Mouse (Mus musculus): ENCODE measurements around the gene Ssr3. TPM values are rescaled to one million over a fixed set of nuclear protein-coding genes. Genes with fewer than 3 reads are reported as not detected.

The Ssr3 gene
- total RNA-seq, 2 experiments from 2014 or later = 119 to 122 TPM

DNA sequence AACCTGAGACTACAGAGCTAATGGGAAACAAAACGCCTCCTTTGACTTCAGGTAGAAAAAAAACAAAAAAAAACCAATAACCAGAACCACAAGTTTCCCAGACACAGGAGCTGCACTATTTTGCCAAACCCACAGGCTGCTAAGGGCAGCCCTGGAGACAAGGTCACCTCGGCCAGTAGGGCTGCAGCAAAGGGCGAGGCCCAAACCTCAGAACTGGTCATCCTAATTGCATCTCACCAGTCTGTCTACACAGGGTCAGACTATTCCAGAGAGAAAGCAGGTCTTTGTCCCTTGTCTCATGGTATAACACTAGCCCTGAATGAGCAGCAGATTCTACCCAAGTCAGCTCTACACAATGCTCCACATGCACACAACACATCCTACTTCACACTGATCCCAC is 17.7 kb downstream of the Ssr3 start:
- no peak for DNase-seq

DNA sequence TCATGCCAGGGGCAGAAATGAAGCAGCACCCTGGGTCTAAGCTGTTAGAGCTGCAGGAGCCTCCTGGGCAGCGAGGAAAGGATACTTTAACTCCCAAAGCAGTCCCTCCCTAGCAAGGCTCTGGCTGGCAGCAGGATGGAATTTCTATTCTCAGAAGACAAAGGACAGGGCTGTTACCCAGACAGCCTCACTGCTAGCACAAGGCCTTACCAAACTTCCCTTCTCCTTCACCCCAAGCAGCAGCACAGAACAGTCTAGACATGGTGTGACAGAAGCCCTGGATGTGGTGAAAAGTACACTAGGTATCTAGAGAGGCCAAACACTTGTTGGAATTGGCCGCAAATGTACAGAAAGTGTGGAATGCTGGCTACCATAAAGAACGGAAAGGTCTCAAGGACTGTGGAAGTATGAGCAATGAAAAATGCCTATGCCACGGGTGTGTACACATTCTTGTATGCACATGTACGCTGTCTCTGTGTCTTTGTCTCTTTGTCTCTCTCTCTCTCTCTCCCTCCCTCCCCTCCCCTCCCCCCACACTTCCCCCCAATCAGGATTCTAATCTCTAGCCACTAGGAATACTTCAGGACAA is 18.7 kb downstream of the Ssr3 start:
- no peak for DNase-seq

GRCm38 (mm10) chr3:65372552-65372951 is 19.9 kb downstream of the Ssr3 start:
- DNase-seq = no peak

GRCm38 (mm10) chr3:65367944-65368343 is 24.5 kb downstream of the Ssr3 start:
- DNase-seq = no peak

DNA sequence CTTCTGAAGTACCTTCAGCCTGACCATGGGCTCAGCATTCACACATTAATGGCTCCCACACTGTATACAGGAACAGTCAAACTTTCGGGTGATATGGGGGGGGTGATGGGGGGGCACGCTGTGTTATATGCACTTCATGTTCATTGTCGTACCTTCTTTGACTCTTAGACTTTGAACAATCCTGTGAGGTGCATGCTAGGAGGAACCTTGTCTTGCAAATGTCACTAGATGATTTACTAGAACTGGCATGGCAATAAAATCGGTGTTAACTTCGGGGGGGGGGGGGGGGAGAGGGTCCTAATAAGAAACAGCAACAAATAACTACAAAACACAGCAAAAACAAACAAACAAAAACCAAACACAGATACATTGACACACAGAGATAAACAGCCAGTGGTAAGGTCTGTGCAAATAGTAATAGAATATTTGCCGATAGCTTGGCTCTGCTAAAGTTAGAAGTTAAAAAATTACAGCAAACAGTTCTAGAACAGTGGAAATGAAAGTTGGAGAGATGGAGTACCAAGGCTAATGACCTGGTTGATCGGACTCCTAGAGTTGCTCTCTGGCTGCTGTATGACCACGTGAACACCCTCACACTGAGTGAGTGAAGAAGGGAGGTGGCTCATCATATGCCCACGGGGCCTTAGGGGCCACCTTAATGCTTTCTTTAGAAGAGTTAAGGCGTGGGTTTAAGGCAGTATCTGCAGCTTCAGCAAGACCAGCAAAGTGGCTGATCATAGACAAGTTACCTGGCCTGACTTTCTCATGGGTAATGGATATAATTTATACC is 26.3 kb downstream of the Ssr3 start:
- no peak for DNase-seq

- DNase-seq = no peak
Measured at GRCm38 (mm10) chr3:65365184-65365583, 27.2 kb downstream of the Ssr3 start.

DNA sequence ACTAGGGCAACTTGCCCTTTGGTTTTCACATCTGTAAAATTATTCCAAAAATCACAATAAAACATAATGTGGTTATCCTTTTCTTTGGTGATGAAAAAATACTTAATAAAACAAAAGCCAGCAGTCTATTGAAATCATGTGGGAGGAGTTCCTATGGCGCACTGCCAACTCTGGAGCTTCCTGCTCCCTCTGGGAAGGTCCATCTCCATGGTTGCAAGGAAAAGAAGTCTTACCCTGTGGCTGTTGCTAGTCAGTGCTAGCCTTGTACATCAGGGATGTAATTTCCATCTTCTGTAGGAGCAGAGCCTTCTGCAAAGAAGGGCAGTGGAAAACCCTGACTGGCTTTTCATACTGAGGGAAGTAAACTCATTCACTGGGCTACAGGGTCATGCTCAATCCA is 29.0 kb downstream of the Ssr3 start:
- peak; percentile 68 to 74 for DNase-seq

DNA sequence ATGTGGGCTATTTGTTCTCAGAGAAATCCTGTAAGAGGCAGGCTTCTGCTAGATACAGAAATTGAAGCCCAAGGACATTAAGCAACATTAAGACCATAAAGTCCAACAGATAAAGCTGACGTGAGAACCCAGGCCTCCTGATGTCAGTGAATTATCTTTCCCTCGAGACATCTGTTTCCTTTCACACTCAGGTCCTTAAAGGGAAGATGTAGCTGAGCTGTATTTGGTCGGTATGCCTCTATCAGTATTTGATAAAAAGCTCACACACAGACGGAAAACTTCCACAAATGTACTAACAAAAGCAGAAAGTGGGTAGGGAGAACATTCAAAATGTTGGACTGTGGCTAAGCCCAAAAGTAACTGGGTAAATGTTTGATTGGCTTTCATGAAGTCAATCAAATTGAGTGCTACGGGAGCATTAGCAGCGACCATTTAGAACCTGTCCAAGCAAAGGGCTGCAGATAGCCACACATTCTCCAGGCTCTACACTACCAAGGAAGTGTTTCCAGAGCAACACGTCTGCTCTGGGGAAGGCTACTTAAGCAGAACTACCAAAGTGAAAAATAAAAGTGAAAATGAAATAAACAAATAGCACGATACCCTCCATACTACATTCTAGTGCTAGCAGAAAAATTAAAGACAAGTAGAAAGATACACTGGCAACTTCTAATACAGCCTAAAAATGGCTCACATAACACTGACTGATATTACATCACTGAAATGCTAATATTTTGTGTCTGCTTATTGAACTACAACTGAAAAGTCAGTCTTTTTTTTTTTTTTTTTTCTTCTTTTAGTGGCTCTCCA is 32.1 kb downstream of the Ssr3 start:
- peak; percentile 31 to 34 for DNase-seq

DNA sequence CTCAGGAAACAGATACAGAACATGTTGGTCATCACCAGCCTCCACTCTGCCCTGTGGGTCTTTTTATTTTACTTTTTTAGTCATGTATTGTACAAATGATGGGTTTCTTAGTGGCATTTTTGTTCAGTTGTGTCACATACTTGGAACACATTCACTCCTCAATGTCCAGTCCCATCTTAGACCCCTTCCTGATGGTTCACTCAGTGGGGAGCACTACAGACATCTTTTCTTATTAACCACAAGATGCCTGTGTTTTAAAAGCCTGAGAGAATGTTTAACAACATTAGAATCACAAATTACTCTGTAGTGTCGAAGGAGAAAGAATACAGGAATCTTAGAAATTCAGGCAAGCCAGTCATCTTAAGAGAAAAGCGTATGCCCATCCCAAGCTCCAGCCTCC is 33.6 kb downstream of the Ssr3 start:
- DNase-seq = no peak

DNA sequence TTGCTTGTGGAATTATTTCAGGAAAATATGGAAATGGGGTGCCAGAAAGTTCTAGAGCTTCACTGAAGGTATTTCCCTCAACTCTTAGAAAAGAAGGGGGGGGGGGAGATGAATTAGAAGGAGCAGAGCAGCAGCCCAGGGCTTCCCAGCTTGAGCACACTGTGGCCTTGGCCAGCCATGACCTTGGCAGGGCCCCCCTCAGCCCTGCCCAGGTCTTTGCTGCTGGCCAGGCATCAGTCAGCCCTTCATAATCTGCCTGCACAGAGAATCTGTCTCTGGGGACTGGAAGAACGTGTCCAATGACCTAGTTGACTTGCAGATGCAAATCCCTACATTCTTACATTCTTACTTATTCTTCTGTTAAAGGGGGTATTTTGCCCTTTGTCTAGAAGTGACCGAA is 34.1 kb downstream of the Ssr3 start:
- DNase-seq = peak in 1 of 2 experiments; percentile 31

DNA sequence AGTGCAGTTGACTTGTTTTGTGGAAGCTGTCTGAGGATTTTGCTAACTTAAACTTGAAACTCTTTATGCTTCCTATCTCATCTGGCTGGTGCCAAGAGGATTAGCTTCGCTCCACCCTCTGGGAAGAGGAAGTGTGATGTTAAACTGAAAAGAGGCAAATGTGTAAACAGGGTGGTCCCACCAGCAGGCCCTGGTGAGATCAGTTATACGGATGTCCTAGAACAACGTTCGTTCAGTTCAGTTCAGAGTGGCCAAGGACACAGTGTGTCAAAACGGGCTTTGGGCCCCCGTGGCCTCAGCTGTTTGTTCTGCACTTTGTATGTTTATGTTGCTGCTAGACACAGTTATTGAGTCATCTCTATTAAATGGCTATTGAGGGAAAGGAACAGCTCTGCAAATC is 36.9 kb downstream of the Ssr3 start:
- DNase-seq = no peak

- DNase-seq = no peak
Measured at GRCm38 (mm10) chr3:65353263-65354037, 39.0 kb downstream of the Ssr3 start.

- DNase-seq = peak in 1 of 2 experiments; percentile 42
Measured at GRCm38 (mm10) chr3:65352278-65353127, 39.9 kb downstream of the Ssr3 start.

DNA sequence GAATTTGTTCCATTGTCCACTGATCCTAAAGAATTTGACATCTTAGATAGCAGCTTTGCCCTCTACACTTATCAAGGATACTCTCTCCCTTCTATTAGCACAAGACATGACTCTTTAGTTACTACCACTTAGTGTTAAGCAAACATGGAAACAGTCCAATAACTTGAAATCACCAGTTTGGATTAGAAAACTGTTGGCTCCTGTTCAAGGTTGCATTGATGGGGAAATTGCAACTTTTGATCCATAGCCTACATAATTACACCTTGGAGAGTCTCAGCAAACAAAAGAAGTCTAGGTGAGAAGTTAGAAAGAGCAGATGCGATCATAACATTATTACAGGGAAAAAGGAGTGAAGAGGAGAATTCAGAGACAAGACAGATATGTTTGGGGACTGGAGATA is 46.2 kb downstream of the Ssr3 start:
- no peak for DNase-seq

- DNase-seq = no peak
Measured at GRCm38 (mm10) chr3:65340173-65340951, 52.1 kb downstream of the Ssr3 start.

- DNase-seq = peak in 1 of 2 experiments; percentile 14
Measured at GRCm38 (mm10) chr3:65337835-65338464, 54.5 kb downstream of the Ssr3 start.

Measured in heart, adult 18-20 months (tissue).